Mouse (Mus musculus) left cerebral cortex, postnatal 36 days (tissue): Measurements from ENCODE around the gene Gmnn. TPM values are rescaled to one million over a fixed set of nuclear protein-coding genes. Genes with fewer than 3 reads are reported as not detected.
"Not testable (repeated sequence)": the region's sequence is repeated elsewhere in the genome, so short reads cannot be mapped to it uniquely, and the experiment has no call there.

ENCODE experiments used
- DNase-seq, 2 experiments: peaks; one replicate each; pipeline ENCODE4 v3.0.0; 2021 to 2022; ENCODE audit warnings: low spot score in 2 of 2, mixed read lengths in 1 of 2
- intact Hi-C: fragments of 180-260 bp; cut with DNase I; formaldehyde crosslinking; loops from one replicate; pipeline ENCODE4 v1.15.1; 2025
- total RNA-seq, 2 experiments: library from RNA; stranded (reverse); gene quantifications; 2 replicates each; pipeline ENCODE4 v1.2.3; 2021

Gmnn gene
- total RNA-seq, 2 experiments from 2014 or later = 3.1 to 5.0 TPM

DNA sequence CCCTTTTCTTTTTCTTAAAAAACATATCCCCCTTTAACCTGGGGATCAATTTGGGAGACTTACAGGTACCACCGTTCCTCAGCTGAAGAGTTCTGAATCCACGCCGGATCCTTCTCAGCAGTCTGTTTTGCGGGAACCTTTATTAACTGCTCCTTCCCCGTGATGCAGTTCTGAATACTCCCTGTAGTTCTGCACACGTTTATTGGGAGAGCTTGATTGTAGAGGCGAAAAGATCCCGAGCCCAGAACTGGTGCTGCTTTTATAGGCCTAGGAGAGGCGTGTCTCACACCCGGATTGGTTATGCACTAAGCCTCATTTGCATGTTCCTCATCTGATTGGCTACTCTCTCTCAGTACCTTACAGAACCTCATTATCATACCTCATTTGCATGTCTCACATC is 9.8 kb upstream of the Gmnn start:
- intact Hi-C loops, DNase-seq: not testable (repeated sequence)

DNA sequence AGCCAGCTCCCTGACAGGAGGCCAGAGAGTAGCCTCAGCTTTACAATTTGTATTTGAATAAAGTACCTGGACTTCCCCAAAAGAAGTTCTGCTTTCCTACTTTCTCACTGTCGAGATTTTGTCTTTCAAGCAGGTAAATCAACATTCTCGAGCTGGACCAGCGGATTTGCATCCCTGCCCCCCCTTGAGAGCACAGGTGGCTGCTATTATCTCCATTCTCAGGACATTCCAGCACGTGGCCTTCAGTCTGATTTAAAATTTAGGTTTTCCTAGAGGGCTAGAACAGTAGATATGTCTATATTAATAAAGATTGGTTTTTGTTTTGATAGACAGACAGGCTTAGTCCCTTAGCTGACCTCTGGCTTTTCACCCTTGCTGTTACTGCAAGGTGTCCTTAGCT is 6.1 kb upstream of the Gmnn start:
- DNase-seq, intact Hi-C loops: not testable (repeated sequence)

DNA sequence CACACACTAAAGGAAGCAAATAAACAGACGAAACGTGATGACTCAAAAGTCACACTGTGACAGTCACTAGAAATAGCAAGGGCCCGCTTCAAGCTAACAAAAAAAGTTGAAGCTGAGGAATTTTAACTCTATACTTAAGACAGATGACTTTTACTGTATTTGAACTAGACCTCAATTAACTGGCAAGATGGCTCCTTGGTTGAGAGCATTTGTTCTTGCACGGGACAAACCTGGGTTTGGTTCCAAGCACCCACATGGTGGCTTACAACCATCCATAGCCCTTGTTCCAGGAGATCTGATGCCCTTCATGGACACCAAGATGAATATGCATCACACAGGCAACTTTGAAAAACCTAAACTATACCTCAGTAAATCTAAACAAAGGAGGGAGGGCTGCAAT is 531 bp upstream of the Gmnn start:
- intact Hi-C loops = no loop called here

DNA sequence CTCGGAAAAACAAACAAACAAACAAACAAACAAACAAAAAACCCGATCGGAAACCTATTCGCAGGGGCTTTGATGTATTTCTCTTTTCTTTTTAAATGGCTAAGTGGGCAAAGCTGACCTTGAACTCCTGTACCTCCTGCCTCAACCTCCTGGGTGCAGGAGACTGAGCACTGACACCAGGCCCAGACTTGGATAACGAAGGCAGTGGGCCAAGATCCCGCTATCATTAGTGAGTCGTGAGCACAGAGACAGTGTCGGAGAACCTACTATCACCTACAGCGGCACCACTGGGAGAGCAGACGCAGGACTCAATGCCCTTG is 680 bp downstream of the Gmnn start:
- intact Hi-C loops = no loop called here
- DNase-seq = no peak

More for the DNA sequence above, 531 bp upstream of the Gmnn start:
- DNase-seq = no peak

DNA sequence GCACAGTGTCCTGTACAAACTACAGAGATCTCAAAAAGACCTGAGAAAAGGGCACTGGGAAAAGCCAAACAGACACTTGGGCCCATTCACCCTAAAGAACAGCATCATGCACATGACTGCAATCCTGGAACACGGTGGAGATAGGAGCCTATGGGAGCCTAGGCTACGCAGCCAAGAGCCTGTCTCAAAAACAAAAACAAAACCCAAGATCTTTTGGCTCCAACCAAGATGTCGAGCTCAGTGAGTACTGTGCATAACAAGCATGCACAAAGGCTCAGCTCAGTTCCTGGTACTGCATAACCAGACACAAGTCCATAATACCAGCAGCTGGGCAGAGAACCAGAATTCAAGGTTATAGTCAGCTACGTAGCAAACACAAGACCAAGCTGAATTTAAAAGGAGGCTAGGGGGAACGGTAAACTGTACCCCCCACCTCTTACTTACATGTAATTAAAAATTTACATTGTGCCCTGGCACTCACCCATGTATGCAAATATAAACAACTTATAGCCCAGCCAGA is 1.3 kb downstream of the Gmnn start:
- intact Hi-C loops = no loop called here
- DNase-seq = no peak

DNA sequence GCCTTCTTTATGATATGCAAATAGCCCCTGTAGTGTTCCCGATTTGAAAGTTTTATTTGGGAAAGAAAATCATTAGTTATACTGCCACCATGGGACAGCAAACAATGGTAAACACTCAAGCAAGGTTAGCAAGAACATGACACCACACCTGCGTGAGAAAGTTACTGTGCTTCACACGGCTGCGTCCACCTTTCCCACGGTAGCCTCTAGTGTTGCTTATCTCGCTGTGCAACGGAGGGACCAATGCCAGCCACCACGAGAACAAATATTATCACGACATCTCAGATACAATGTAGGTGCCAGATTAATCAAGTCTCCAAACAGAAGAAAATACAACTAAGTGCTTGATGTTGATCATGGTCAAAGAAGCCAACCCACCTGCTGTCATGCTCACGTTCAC is 2.3 kb downstream of the Gmnn start:
- DNase-seq = no peak
- intact Hi-C loops = no loop called here

DNA sequence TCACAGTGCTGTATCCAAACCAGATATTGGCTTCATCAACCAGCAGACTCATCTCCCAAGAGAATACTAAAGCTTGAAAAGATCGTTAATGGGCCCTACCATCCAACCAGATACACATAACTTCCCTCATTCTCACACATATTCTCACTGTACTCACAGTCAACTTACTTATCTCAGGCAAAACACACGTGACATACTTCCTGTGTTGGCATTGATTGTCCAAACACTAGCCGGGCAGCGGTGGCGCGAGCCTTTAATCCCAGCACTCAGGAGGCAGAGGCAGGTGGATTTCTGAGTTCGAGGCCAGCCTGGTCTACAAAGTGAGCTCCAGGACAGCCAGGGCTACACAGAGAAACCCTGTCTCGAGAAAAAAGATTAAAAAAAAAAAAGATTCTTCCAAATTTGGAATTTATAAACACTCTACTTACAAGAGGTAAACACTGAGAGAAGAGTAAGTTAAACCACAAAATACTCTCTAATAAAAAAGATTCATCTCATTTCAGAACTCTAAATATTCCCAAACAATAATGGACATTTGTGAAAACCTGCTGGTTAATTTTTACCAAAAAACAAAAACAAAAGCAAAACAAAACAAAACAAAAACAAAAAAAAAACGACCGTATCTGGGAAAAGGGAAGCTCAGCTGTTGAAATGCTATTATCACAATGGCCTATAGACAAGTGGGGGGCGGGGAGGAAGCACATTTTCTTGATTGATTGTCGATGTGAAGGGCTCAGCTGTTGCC is 3.7 kb downstream of the Gmnn start:
- intact Hi-C loops = no loop called here
- DNase-seq = no peak

DNA sequence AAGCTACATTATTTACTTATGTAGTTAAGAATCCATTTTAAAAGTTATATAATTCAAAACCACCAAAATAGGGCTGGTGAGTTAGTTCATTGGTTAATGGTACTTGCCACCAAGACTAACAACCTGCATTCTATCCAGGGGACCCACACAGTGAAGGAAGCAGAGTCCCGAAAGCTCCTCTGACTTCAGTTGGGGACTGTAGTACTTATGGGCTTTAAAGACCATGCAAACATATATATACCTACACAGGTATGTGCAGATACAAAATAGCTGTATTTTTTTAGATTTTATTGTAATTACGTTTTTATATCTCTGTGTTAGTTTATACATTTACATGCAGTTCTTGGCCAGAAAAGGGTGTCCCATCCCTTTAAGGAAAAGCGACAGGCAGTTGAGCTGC is 5.0 kb downstream of the Gmnn start:
- intact Hi-C loops = no loop called here
- no peak for DNase-seq

DNA sequence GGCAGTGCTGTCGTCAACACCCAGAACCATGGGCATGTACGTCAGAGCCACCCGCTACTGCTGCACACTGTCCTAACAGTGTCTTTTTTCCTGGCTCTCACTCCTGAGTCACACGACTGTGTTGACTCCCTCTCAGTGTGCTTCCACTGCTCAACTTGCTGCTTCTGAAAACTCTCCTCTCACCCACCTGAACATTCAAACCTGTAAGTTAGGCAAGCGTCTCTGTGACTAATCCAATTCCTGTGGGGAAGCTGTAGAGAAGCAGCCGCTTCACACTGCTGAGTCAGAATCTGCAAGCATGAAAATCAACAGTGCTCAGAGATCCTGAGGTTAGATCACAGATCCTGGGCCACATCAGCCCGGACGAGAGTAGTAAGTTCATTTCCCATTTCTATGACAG is 10.3 kb downstream of the Gmnn start:
- intact Hi-C loops = no loop called here
- DNase-seq = peak in 1 of 2 experiments; percentile 18

DNA sequence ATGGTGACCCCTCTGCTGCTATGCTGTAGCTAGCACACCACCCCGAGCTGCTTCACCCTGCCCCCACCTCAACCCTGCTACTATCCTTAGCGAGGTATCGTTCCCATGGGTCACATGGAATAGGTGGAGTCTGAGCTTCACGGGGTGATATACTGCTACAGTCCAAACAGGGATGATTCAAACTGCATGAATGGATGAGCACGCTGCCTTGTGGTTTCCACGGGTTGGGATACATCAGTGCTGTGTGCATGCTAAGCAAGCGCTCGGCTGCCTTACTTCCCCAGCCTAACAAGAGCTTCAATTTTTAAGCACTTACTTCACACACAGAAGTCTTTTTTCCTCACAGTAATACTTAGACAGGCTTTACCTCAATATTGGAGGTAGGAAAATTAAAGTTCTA is 10.9 kb downstream of the Gmnn start:
- DNase-seq = no peak
- intact Hi-C loops = no loop called here

DNA sequence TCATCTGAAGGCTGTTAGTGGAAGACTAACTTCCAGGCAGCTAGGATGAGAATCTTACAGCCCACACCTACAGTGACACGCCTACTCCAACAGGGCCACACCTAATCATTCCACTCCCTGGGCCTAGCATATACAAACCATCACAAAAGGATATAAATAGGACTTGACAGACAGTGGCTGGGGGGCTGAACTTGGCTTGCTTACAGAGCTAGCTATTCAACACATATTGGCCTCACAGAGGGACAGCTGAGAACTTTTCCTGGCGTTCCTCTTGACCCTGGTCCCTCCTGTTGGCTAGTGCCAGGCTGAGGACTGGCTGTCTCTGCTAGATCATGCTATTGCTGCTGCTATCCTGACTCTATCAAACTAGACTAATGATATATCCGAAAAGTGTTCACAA is 13.9 kb downstream of the Gmnn start:
- intact Hi-C loops = no loop called here
- no peak for DNase-seq

DNA sequence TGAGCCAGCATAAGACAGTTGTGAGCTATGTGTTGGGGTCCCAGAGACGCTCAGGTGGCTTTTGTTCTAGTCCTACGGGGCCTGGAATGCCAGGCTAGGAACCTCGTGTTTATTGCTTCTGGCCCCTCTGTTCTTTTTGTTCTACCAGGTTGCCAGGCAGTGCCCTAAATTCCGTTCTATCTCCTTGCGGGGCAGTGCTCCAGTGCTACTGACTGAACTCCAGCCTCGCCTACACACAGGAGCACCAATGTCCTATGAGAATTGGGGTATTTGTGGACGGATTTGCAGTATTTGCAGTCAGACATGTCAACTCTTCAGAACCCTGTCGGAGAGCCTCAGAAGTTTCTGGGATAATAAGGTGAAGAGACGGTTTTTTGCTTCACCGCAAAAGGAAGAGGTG is 20.7 kb downstream of the Gmnn start, which contains the start of gene Armh2:
TSS of gene Armh2 (plus strand) at position 205 of the 400 bp plus-strand sequence.
- DNase-seq = no peak
- intact Hi-C loops = no loop called here

DNA sequence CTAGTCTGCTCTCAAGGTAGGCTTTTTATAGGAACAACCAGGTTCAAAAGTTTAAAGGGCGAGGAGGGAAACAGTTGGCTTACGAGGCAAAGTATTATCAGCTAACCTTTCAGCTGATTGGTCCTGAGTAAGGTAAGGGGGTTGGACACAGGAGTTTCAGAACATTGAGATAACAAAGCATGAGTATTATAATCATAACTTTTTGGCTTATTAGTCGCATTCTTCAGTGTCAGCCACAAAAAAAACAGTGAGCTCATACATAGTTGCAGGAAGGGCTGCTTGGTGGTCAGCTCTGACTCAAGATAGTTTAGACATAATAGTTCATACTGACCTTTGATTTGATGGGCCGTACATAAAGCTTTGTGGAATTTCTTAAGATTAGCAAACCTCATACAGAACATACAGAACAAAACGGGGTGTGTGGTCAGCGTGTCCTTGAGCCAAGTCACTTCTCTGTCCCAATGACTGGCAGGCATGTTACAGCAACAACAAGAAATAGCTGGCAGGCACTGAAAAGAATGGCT is 26.1 kb downstream of the Gmnn start:
- intact Hi-C loops = no loop called here
- no peak for DNase-seq

DNA sequence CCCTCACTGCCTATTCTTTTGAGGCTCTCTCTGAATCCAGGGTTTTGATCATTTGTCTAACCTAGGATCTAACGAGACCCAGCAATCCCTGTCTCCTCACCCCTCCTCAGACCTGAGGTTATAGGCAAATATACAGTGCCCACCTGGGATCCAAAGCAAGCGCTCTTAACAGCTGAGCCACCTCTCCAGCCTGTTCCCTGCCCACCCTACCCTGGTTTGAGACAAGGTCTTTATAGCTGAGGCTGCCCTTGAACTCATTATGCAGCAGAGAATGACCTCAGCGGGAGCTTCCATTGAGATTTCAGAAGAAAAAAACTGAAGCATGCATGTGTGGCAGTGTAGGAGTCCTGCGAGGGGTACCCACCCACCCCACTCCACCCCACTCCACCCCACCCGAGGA is 27.2 kb downstream of the Gmnn start:
- no peak for DNase-seq
- intact Hi-C loops = no loop called here

DNA sequence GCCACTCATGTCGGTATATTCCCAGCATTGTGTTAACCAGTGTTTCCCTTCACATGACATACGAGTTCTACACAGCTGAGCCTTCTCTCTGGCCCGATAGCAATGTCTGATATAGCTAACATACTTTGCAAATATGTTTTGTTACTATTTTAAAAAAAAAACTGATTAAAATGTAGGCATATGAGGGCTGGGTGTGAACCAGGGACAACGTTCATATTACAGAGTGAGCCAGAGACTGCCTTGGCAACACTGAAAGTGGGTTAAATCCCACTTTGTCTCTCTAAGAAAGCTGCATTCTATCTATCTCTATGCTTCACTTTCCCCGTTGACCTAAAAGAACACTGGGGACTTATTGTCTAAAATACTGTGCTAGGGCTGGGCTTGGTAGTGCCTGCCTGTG is 32.6 kb downstream of the Gmnn start:
- no peak for DNase-seq
- intact Hi-C loops = no loop called here

DNA sequence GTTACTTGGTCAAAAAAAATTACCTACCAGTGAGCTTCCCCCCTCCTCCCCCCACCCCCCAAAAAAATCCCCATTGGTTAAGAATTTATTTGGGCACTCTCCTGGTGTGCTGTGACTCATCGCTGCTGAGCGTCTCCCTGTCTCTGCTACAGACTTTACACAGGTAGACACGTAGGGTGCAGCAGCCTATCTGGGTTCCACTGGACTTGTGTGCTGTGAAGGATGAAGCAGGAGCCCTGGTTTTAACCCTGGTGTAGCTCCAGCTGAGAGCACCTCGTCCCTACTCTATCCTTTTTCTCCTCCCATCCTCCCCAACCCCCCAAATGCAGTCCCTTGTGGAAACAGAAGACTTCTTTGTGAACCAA is 37.3 kb downstream of the Gmnn start:
- DNase-seq = no peak
- intact Hi-C loops = no loop called here

DNA sequence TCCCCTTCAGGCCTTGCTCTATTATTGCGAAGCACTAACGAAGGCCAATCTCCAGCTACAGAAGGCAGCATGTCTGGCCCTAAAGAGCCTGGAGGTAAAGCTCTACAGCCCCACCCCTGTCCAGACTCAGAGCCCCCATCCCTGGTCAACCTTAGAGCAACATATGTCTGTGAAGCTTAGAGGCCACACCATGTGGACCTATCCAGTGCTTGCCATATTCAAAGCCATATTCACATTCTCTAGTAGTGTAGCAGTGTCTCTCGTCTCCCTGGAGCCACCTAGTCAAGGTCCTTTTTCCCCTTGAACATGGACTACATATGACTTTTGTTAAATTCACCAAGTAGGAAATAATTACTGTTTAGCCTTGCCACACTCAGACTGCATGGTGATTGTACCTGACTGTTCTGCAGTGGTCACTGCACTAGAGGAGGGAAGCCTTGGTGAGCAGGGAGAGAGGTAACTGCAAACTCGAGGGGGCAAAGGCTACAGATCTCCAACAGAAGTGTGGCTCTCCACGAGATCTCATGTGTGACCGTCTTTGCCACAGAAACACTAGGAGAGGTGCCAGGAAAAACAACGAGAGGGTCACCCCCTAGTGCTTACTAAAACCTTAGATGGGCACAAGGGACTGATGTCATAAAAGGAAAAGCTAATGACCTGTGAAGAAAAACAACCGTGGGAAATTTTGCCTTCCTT is 37.9 kb downstream of the Gmnn start:
- no peak for DNase-seq
- intact Hi-C loops = no loop called here

DNA sequence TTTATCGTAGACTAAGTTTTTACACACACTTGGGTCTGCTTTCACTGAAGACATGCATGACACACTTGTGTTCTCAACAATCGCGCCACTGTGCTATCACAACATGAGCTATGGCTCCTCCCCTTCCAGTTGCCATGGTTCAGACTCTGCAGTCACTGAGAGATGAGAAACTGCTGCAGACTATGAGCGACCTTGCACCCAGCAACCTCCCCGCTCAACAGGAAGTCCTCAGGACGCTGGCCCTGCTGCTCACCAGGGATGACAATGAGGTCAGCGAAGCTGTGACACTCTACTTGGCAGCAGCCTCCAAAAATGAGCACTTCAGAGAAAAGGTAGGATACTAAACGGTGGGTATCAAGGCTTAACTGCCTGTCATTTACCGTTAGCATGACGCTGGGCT is 40.2 kb downstream of the Gmnn start:
- DNase-seq = no peak

DNA sequence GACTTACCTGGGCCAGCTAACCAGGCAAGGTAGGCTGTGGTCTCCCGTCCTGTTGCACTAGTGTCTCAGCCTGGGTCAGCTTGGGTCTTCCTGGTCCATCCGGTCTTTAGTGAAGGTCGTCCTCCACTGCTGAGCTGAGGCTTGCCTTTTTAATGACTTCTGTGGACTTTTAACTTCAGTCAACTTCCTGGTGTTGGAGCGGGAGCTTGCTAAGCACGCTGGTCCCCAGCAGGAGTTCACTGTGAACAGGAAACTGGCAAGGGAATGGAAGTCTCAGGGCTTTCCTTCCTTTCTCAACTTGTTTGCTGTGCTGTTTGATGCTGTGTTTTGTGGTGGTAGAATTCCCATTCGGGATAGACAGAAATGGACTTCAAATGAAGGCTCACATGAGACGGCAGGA is 44.0 kb downstream of the Gmnn start:
- no peak for DNase-seq
- intact Hi-C loops = no loop called here

More for the DNA sequence above, 40.2 kb downstream of the Gmnn start:
- intact Hi-C loops = no loop called here

DNA sequence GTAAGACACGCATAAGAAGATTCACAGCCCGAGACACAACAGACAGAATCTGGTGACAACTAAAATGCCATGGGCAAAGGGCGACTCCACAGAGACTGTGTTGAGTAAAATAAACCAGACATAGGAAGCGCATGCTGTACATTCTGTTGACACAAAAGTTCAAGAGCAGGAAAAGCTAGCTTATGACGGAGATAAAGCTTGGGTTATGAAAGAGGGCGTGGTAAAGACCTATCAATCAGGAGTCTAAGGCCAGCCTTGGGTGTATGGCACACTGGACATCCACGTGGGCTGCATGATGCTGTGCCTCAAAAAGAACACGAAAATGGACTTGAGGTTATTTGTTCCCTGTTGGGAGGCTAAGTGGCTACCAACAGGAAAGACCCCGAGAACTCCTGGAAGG is 45.3 kb downstream of the Gmnn start:
- intact Hi-C loops = no loop called here
- no peak for DNase-seq

DNA sequence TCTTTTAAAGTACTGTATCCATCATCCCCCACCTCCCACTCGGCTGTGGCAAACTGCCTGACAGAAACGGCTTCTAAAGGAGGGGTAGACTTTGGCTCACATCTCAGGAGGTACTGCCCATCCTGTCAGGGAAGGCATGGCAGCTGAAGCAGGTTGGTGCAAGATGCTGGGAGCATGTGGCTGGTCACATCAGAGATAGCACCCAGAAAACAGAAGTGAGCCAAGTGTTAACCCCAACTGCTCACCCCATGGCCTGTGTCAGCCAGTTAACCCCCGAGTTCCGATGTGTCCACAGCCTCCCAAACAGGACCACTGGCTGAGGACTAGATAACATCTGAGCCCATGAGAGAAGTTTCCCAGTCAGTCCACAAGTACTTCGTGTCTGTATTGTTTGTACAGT is 46.1 kb downstream of the Gmnn start:
- intact Hi-C loops = no loop called here
- no peak for DNase-seq
